Mouse (Mus musculus): ENCODE measurements at regions not wholly inside any gene's neighbourhood (a gene's known extent, or its start where the extent isn't known, plus 50 kb on each side); places are given as distances from the start of the nearest gene placed in this dataset.
"Not testable (repeated sequence)": the region's sequence is repeated elsewhere in the genome, so short reads cannot be mapped to it uniquely, and the experiment has no call there.

DNA sequence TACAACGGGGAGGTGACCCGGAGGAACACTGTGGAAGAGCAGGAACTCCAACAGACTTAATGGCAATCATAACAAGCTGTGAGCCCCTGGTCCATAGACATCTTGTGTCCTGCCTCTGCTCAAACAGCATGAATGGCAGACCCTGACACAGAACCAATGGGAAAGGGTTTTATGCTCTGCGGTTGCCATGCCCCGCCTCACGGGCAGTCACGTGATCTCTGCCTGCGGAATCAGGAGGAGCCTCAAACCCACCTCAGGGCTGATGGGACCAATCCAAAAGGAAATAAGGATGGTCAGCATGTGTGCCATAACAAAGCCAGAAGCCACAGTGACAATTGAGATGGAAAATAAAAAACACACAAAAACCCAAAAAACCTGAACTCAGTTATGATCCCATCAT, 120.2 kb upstream of the Sfswap start:
- Histone ChIP-seq H3K27ac (ENCODE audit: insufficient read depth, low read depth, low read length) (no peak overlapping the region), H3K4me3 (ENCODE audit: insufficient read depth, low read depth, low read length) (no peak overlapping the region), H3K4me1 (ENCODE audit: control insufficient read depth, insufficient read depth, low read length) (no peaks in the 10 kb centered on the region)
- WGBS: 95% methylated on average over 7 of the region's 7 CpGs
- no peak for TF ChIP-seq POLR2A (IDR thresholded peaks at IDR 0.05; ENCODE audit: insufficient read depth, low read depth, low read length)
- TF ChIP-seq CTCF (IDR thresholded peaks at IDR 0.05; ENCODE audit: insufficient read depth, low read depth, low read length): no peak

- Histone ChIP-seq H3K4me1 (ENCODE audit: control insufficient read depth, insufficient read depth, low read length) (no peaks in the 10 kb centered on the region), H3K27ac (ENCODE audit: insufficient read depth, low read depth, low read length) (no peak overlapping the region), H3K4me3 (ENCODE audit: insufficient read depth, low read depth, low read length) (no peak overlapping the region)
- WGBS: 78% methylated on average over 8 of the region's 8 CpGs
- no peak for TF ChIP-seq CTCF (IDR thresholded peaks at IDR 0.05; ENCODE audit: insufficient read depth, low read depth, low read length)
- no peak for TF ChIP-seq POLR2A (IDR thresholded peaks at IDR 0.05; ENCODE audit: insufficient read depth, low read depth, low read length)
These were observed 116.0 kb upstream of the Sfswap start for GRCm38 (mm10) chr5:129384976-129385375.

GRCm38 (mm10) chr5:129385965-129386643, 114.9 kb upstream of the Sfswap start:
- H3K4me1 ChIP-seq (ENCODE audit: control insufficient read depth, insufficient read depth, low read length); H3K27ac ChIP-seq (ENCODE audit: insufficient read depth, low read depth, low read length); H3K4me3 ChIP-seq (ENCODE audit: insufficient read depth, low read depth, low read length): not testable (repeated sequence)
- 54% methylated on average over 2 of the region's 7 CpGs for WGBS

GRCm38 (mm10) chr5:129386671-129387070, 114.3 kb upstream of the Sfswap start:
- no CpG with 5 or more reads among the region's 8 CpGs for WGBS
- H3K4me1 ChIP-seq (ENCODE audit: control insufficient read depth, insufficient read depth, low read length); H3K4me3 ChIP-seq (ENCODE audit: insufficient read depth, low read depth, low read length); H3K27ac ChIP-seq (ENCODE audit: insufficient read depth, low read depth, low read length): not testable (repeated sequence)

- 77% methylated on average over 3 of the region's 3 CpGs for WGBS
- TF ChIP-seq POLR2A (IDR thresholded peaks at IDR 0.05; ENCODE audit: insufficient read depth, low read depth, low read length) (no peak), CTCF (IDR thresholded peaks at IDR 0.05; ENCODE audit: insufficient read depth, low read depth, low read length) (no peak)
- Histone ChIP-seq H3K27ac (ENCODE audit: insufficient read depth, low read depth, low read length) (no peak overlapping the region), H3K4me1 (ENCODE audit: control insufficient read depth, insufficient read depth, low read length) (no peaks in the 10 kb centered on the region), H3K4me3 (ENCODE audit: insufficient read depth, low read depth, low read length) (no peak overlapping the region)
These were observed 113.7 kb upstream of the Sfswap start for GRCm38 (mm10) chr5:129387301-129387700.

DNA sequence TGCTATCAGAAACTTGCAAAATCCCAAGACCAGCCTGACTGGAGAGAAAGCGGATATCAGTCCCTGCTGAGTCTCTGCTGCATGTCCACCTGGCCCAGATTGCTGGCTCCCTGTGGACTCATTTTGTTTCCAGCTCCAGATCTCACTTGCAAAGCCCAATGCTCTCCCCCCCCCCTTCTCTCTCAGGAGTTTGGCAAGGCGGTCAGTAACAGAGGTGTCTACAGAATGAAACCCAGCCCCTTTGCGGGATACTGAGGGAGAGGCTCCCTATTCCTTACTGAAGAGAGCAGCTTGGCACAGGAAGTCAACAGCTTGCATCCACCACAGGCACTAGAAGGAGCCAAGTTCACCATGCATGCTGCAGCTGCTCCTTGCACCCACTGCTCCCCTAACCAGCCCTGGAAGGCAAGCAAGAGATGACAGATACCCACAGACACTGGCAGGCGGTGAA, 110.1 kb upstream of the Sfswap start:
- 69% methylated on average over 4 of the region's 4 CpGs for WGBS
- Histone ChIP-seq H3K4me3 (ENCODE audit: insufficient read depth, low read depth, low read length) (no peak overlapping the region), H3K27ac (ENCODE audit: insufficient read depth, low read depth, low read length) (no peak overlapping the region), H3K4me1 (ENCODE audit: control insufficient read depth, insufficient read depth, low read length) (no peaks in the 10 kb centered on the region)
- no peak for TF ChIP-seq POLR2A (IDR thresholded peaks at IDR 0.05; ENCODE audit: insufficient read depth, low read depth, low read length)

- WGBS: 86% methylated on average over 2 of the region's 2 CpGs
- H3K27ac ChIP-seq (ENCODE audit: insufficient read depth, low read depth, low read length): no peak overlapping the region
- no peak overlapping the region for H3K4me3 ChIP-seq (ENCODE audit: insufficient read depth, low read depth, low read length)
- TF ChIP-seq CTCF (IDR thresholded peaks at IDR 0.05; ENCODE audit: insufficient read depth, low read depth, low read length): no peak
- TF ChIP-seq POLR2A (IDR thresholded peaks at IDR 0.05; ENCODE audit: insufficient read depth, low read depth, low read length): no peak
- H3K4me1 ChIP-seq (ENCODE audit: control insufficient read depth, insufficient read depth, low read length): no peaks in the 10 kb centered on the region
These were observed 107.9 kb upstream of the Sfswap start for GRCm38 (mm10) chr5:129393150-129393549.

- H3K4me1 ChIP-seq (ENCODE audit: control insufficient read depth, insufficient read depth, low read length): no peaks in the 10 kb centered on the region
- H3K27ac ChIP-seq (ENCODE audit: insufficient read depth, low read depth, low read length): no peak overlapping the region
- no peak overlapping the region for H3K4me3 ChIP-seq (ENCODE audit: insufficient read depth, low read depth, low read length)
- TF ChIP-seq POLR2A (IDR thresholded peaks at IDR 0.05; ENCODE audit: insufficient read depth, low read depth, low read length) (no peak), CTCF (IDR thresholded peaks at IDR 0.05; ENCODE audit: insufficient read depth, low read depth, low read length) (no peak)
- 81% methylated on average over 9 of the region's 9 CpGs for WGBS
These were observed 107.3 kb upstream of the Sfswap start for GRCm38 (mm10) chr5:129393606-129394255.

- WGBS: 59% methylated on average over 4 of the region's 4 CpGs
- no peak overlapping the region for H3K27ac ChIP-seq (ENCODE audit: insufficient read depth, low read depth, low read length)
- TF ChIP-seq POLR2A (IDR thresholded peaks at IDR 0.05; ENCODE audit: insufficient read depth, low read depth, low read length) (no peak), CTCF (IDR thresholded peaks at IDR 0.05; ENCODE audit: insufficient read depth, low read depth, low read length) (no peak)
- no peak overlapping the region for H3K4me3 ChIP-seq (ENCODE audit: insufficient read depth, low read depth, low read length)
- no peaks in the 10 kb centered on the region for H3K4me1 ChIP-seq (ENCODE audit: control insufficient read depth, insufficient read depth, low read length)
These were observed 106.6 kb upstream of the Sfswap start for GRCm38 (mm10) chr5:129394416-129394815.

GRCm38 (mm10) chr5:129397311-129397710, 103.7 kb upstream of the Sfswap start:
- Histone ChIP-seq H3K4me3 (ENCODE audit: insufficient read depth, low read depth, low read length) (no peak overlapping the region), H3K4me1 (ENCODE audit: control insufficient read depth, insufficient read depth, low read length) (no peaks in the 10 kb centered on the region), H3K27ac (ENCODE audit: insufficient read depth, low read depth, low read length) (no peak overlapping the region)
- TF ChIP-seq POLR2A (IDR thresholded peaks at IDR 0.05; ENCODE audit: insufficient read depth, low read depth, low read length) (no peak), CTCF (IDR thresholded peaks at IDR 0.05; ENCODE audit: insufficient read depth, low read depth, low read length) (no peak)
- WGBS: 76% methylated on average over 1 of the region's 1 CpGs

Measured in olfactory bulb, adult 2 months (tissue).